Mouse (Mus musculus) hematopoietic multipotent progenitor cell, adult 10-12 weeks (in vitro differentiated cells): ENCODE data around the gene Slc22a2. TPM values are rescaled to one million over a fixed set of nuclear protein-coding genes. Genes with fewer than 3 reads are reported as not detected.

Experiments used
- polyA plus RNA-seq: library from polyadenylated mRNA; stranded (reverse); fragments of >175 nt; gene quantifications from 2 replicates; pipeline ENCODE4 v1.2.3, GENCODE M21; 2012; ENCODE audit warnings: low replicate concordance

The Slc22a2 gene
- 0.04 TPM in 1 of 2 replicates, not detected in the other for polyA plus RNA-seq

DNA sequence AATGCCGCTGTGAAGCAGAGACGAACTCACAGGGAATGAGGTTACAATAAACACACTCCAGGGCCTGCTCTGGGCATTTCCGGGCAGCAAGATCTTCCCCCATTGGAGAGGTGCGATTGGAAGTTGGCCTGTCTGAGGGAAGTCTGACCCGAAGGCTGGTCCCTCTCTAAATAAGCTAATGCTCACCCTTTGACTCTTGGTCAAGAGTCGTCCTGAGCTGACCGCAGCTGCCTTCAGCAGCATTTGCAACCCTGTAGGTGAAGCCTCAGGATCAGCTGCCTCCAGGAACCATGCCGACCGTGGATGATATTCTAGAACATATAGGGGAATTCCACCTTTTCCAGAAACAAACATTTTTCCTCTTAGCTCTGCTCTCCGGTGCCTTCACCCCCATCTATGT lies at the start of gene Slc22a2:
Gene Slc22a2, plus strand, starts transcription at position 142 of the 400 bp plus-strand sequence.

DNA sequence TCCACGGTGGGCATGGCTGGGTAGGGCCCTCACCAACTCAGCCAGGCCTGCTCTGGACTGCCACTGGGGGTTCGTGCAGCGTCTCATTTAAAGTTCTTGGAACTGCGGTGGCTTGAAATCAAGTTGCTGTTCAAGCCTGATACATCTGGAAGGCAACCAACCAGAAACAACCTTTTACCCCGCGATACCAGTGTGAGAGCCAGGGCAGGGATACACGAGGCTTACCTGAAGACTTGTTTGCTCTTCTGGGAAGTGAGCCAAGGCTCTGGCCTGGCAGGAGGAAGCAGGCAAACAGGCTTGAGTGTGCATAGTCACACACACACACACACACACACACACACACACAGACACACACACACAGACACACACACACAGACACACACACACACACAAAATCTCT lies 91.7 kb downstream of the Slc22a2 start, which contains the start of gene Slc22a1:
Gene Slc22a1, minus strand, starts transcription at position 184 of the 400 bp plus-strand sequence.

Other genes starting within 250 kb of the Slc22a2 start
- gene Plg, start 205.5 kb upstream of the Slc22a2 start, polyA plus RNA-seq = 0.12 TPM in 1 of 2 replicates, not detected in the other
- gene Slc22a3, start 76.4 kb upstream of the Slc22a2 start, polyA plus RNA-seq = 0.36 and 1.2 TPM in 2 replicates
- not detected in 2 replicates for gene Slc22a1, start 91.7 kb downstream of the Slc22a2 start, polyA plus RNA-seq
- gene Igf2r, start 185.5 kb downstream of the Slc22a2 start, polyA plus RNA-seq = 3.9 and 5.3 TPM in 2 replicates